Mouse (Mus musculus): ENCODE results near the gene Rhov. TPM values are rescaled to one million over a fixed set of nuclear protein-coding genes. Genes with fewer than 3 reads are reported as not detected.

Gene Rhov
- polyA plus RNA-seq, 1 experiment from 2014 or later = 53.8 TPM

- peak within 1 kb of the TSS; percentile 22; the same call in 1 of the 2 replicates for H3K9ac ChIP-seq (ENCODE audit: low read depth, low read length)
- ATAC-seq = 0 out of 2 replicates have a peak, but pooled peaks have one; percentile 39
- no peaks in the 10 kb centered on the region for H3K9me3 ChIP-seq (replicated peaks; ENCODE audit: control insufficient read depth, low read length, poor library complexity, severe bottlenecking)
- peak within 1 kb of the TSS; percentile 35 for H3K4me3 ChIP-seq (ENCODE audit: low read depth, low read length)
- no peak within 1 kb of the TSS for H3K27ac ChIP-seq (ENCODE audit: low read length)
- under 1% methylated on average over 72 of the region's 73 CpGs for WGBS
- H3K4me1 ChIP-seq (ENCODE audit: control insufficient read depth, insufficient read depth, low read length) = peaks cover 11% of the 10 kb centered on the region; the same call in 1 of the 2 replicates
- peak within 1 kb of the TSS; percentile 55 for H3K4me2 ChIP-seq (ENCODE audit: low read length)
- H3K27me3 ChIP-seq (ENCODE audit: control insufficient read depth, insufficient read depth, low read depth, low read length) = peaks cover 52% of the 10 kb centered on the region
- H3K36me3 ChIP-seq (ENCODE audit: control insufficient read depth, insufficient read depth, low read length) = no peaks in the 10 kb centered on the region
Observed at GRCm38 (mm10) chr2:119237210-119237870, 33.7 kb downstream of the Rhov start, which contains the start of gene Spint1. Gene Spint1, plus strand, starts transcription at chr2:119237362.

DNA sequence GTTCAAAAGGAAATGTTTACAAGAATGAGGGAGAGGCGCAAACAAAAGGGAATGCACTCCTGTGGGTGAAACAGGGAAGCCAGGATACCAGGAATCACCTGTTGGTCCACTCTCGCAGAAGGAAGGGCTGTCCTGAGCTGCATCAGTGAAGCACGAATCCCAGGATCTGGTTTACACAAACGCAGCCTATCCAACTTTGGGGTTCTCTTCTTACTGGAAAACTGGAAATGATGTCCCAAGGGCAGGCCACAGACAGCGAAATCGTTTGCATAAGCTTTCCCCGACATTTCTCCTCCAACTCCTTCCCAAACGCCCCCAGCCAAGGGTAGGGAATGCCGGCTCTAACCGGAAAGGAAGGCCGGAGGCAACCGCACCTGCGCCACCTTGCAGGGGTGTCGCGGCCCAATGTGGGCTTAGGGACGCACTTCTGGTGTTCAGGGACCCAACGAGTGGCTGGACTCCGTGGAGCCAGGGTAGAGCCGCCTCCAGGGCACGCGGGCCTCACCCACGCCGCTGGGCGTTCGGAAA, 34.3 kb downstream of the Rhov start:
- WGBS = 6% methylated on average over 25 of the region's 25 CpGs
- peaks cover 52% of the 10 kb centered on the region for H3K27me3 ChIP-seq (ENCODE audit: control insufficient read depth, insufficient read depth, low read depth, low read length)
- ATAC-seq = no peak

GRCm38 (mm10) chr2:119229775-119230704, 41.0 kb downstream of the Rhov start, which contains the start of gene Ppp1r14d:
Gene Ppp1r14d, minus strand, starts transcription at chr2:119229906.
- H3K27ac ChIP-seq (ENCODE audit: low read length) = no peak within 1 kb of the TSS
- no peaks in the 10 kb centered on the region for H3K4me1 ChIP-seq (ENCODE audit: control insufficient read depth, insufficient read depth, low read length)
- no peak within 1 kb of the TSS for H3K4me3 ChIP-seq (ENCODE audit: low read depth, low read length)
- H3K4me2 ChIP-seq (ENCODE audit: low read length) = no peak within 1 kb of the TSS
- H3K36me3 ChIP-seq (ENCODE audit: control insufficient read depth, insufficient read depth, low read length) = no peaks in the 10 kb centered on the region
- H3K9ac ChIP-seq (ENCODE audit: low read depth, low read length) = no peak within 1 kb of the TSS
- no peaks in the 10 kb centered on the region for H3K9me3 ChIP-seq (replicated peaks; ENCODE audit: control insufficient read depth, low read length, poor library complexity, severe bottlenecking)
- H3K27me3 ChIP-seq (ENCODE audit: control insufficient read depth, insufficient read depth, low read depth, low read length) = 0 out of 2 replicates have a peak, but pooled peaks cover 5% of the 10 kb centered on the region
- ATAC-seq = no peak
- 70% methylated on average over 6 of the region's 6 CpGs for WGBS

More for the DNA sequence above, 34.3 kb downstream of the Rhov start:
- H3K36me3 ChIP-seq (ENCODE audit: control insufficient read depth, insufficient read depth, low read length) = no peaks in the 10 kb centered on the region
- peaks cover 11% of the 10 kb centered on the region; the same call in 1 of the 2 replicates for H3K4me1 ChIP-seq (ENCODE audit: control insufficient read depth, insufficient read depth, low read length)
- no peaks in the 10 kb centered on the region for H3K9me3 ChIP-seq (replicated peaks; ENCODE audit: control insufficient read depth, low read length, poor library complexity, severe bottlenecking)
- peak overlapping the region; percentile 55 for H3K4me2 ChIP-seq (ENCODE audit: low read length)
- H3K4me3 ChIP-seq (ENCODE audit: low read depth, low read length) = peak overlapping the region; percentile 35
- peak overlapping the region; percentile 22; the same call in 1 of the 2 replicates for H3K9ac ChIP-seq (ENCODE audit: low read depth, low read length)
- H3K27ac ChIP-seq (ENCODE audit: low read length) = no peak overlapping the region

Other genes with a start within 250 kb of the Rhov start
- 40.7 and 44.6 TPM in 2 replicates for gene Ccdc32, start 241.9 kb downstream of the Rhov start, polyA plus RNA-seq (2015; fragmentation: Nextera tagmentation; extraction: Ambion mirVana)
- 4.1 and 4.5 TPM in 2 replicates for gene Rpusd2, start 236.5 kb downstream of the Rhov start, polyA plus RNA-seq (2015; fragmentation: Nextera tagmentation; extraction: Ambion mirVana)
- 4.5 and 8.4 TPM in 2 replicates for gene Knl1, start 224.2 kb downstream of the Rhov start, polyA plus RNA-seq (2015; fragmentation: Nextera tagmentation; extraction: Ambion mirVana)
- gene Rad51, start 158.5 kb downstream of the Rhov start, polyA plus RNA-seq (2015; fragmentation: Nextera tagmentation; extraction: Ambion mirVana) = 5.8 and 7.5 TPM in 2 replicates
- gene Rmdn3, start 114.2 kb downstream of the Rhov start, polyA plus RNA-seq (2015; fragmentation: Nextera tagmentation; extraction: Ambion mirVana) = 52.4 and 52.9 TPM in 2 replicates
- 7.3 and 9.4 TPM in 2 replicates for gene Gchfr, start 103.5 kb downstream of the Rhov start, polyA plus RNA-seq (2015; fragmentation: Nextera tagmentation; extraction: Ambion mirVana)
- gene Gm14137, start 96.8 kb downstream of the Rhov start, polyA plus RNA-seq (2015; fragmentation: Nextera tagmentation; extraction: Ambion mirVana) = 1.2 and 1.5 TPM in 2 replicates
- 62.4 and 62.6 TPM in 2 replicates for gene Zfyve19, start 62.7 kb downstream of the Rhov start, polyA plus RNA-seq (2015; fragmentation: Nextera tagmentation; extraction: Ambion mirVana)
- 25.9 and 28.5 TPM in 2 replicates for gene Dnajc17, start 62.5 kb downstream of the Rhov start, polyA plus RNA-seq (2015; fragmentation: Nextera tagmentation; extraction: Ambion mirVana)
- gene Ppp1r14d, start 41.4 kb downstream of the Rhov start, polyA plus RNA-seq (2015; fragmentation: Nextera tagmentation; extraction: Ambion mirVana) = not detected in 2 replicates
- 0.36 and 0.72 TPM in 2 replicates for gene Spint1, start 33.9 kb downstream of the Rhov start, polyA plus RNA-seq (2015; fragmentation: Nextera tagmentation; extraction: Ambion mirVana)
- 30.2 and 31.7 TPM in 2 replicates for gene Vps18, start 17.5 kb upstream of the Rhov start, polyA plus RNA-seq (2015; fragmentation: Nextera tagmentation; extraction: Ambion mirVana)
- 4.4 and 5.0 TPM in 2 replicates for gene Dll4, start 54.5 kb upstream of the Rhov start, polyA plus RNA-seq (2015; fragmentation: Nextera tagmentation; extraction: Ambion mirVana)
- gene Chac1, start 80.0 kb upstream of the Rhov start, polyA plus RNA-seq (2015; fragmentation: Nextera tagmentation; extraction: Ambion mirVana) = 9.5 and 10.5 TPM in 2 replicates
- gene Ino80, start 206.4 kb upstream of the Rhov start, polyA plus RNA-seq (2015; fragmentation: Nextera tagmentation; extraction: Ambion mirVana) = 2.7 and 3.8 TPM in 2 replicates

Measured in midbrain, embryonic 16.5 days (tissue).